Mouse (Mus musculus) right cerebral cortex, postnatal 36 days (tissue): ENCODE data around the gene Tln2.

Experiments
- DNase-seq, 2 experiments: peaks; one replicate each; pipeline ENCODE4 v3.0.0; 2022; ENCODE audit warnings: low spot score in 2 of 2, mixed read lengths in 1 of 2

Gene Tln2

GRCm38 (mm10) chr9:67546650-67547049, 12.9 kb downstream of the Tln2 start:
- no peak for DNase-seq

GRCm38 (mm10) chr9:67545794-67546193, 13.7 kb downstream of the Tln2 start:
- no peak for DNase-seq

GRCm38 (mm10) chr9:67544783-67545182, 14.7 kb downstream of the Tln2 start:
- no peak for DNase-seq

GRCm38 (mm10) chr9:67541948-67542347, 17.6 kb downstream of the Tln2 start:
- no peak for DNase-seq

GRCm38 (mm10) chr9:67539776-67540706, 19.5 kb downstream of the Tln2 start:
- no peak for DNase-seq

- no peak for DNase-seq
These were observed 25.1 kb downstream of the Tln2 start for GRCm38 (mm10) chr9:67534420-67534819.

GRCm38 (mm10) chr9:67533260-67533659, 26.2 kb downstream of the Tln2 start:
- no peak for DNase-seq

- DNase-seq, result no peak
These were observed 26.9 kb downstream of the Tln2 start for GRCm38 (mm10) chr9:67532631-67533030.

- DNase-seq, result no peak
These were observed 29.9 kb downstream of the Tln2 start for GRCm38 (mm10) chr9:67529600-67529999.

- no peak for DNase-seq
These were observed 31.8 kb downstream of the Tln2 start for GRCm38 (mm10) chr9:67527726-67528125.

- no peak for DNase-seq
These were observed 37.8 kb downstream of the Tln2 start for GRCm38 (mm10) chr9:67521736-67522135.

- DNase-seq, result no peak
These were observed 50.0 kb downstream of the Tln2 start for GRCm38 (mm10) chr9:67509510-67509909.

- DNase-seq, result no peak
These were observed 54.7 kb downstream of the Tln2 start for GRCm38 (mm10) chr9:67504669-67505260.

GRCm38 (mm10) chr9:67501801-67502200, 57.7 kb downstream of the Tln2 start:
- DNase-seq, result no peak

GRCm38 (mm10) chr9:67496368-67496767, 63.1 kb downstream of the Tln2 start:
- no peak for DNase-seq

- no peak for DNase-seq
These were observed 64.2 kb downstream of the Tln2 start for GRCm38 (mm10) chr9:67495350-67495749.

GRCm38 (mm10) chr9:67493876-67494552, 65.5 kb downstream of the Tln2 start:
- DNase-seq, result no peak

- no peak for DNase-seq
These were observed 70.1 kb downstream of the Tln2 start for GRCm38 (mm10) chr9:67489370-67489769.

GRCm38 (mm10) chr9:67486621-67487020, 72.9 kb downstream of the Tln2 start:
- no peak for DNase-seq

- no peak for DNase-seq
These were observed 74.1 kb downstream of the Tln2 start for GRCm38 (mm10) chr9:67485169-67486072.

GRCm38 (mm10) chr9:67482277-67482676, 77.2 kb downstream of the Tln2 start:
- DNase-seq, result no peak
